Mouse (Mus musculus) forelimb bud, embryonic 11.5 days (tissue): ENCODE measurements around the gene Slc24a1.

Experiments
- DNase-seq: peaks from one replicate; pipeline ENCODE4 v3.0.0-alpha.2; 2012; ENCODE audit warnings: low read depth, low spot score

Slc24a1 gene

GRCm38 (mm10) chr9:64937491-64937890 is 13.9 kb downstream of the Slc24a1 start:
- no peak for DNase-seq

- DNase-seq = peak; percentile 74
These were observed 14.9 kb downstream of the Slc24a1 start for GRCm38 (mm10) chr9:64936508-64936907.

GRCm38 (mm10) chr9:64934015-64934754 is 17.2 kb downstream of the Slc24a1 start:
- DNase-seq = peak; percentile 70

GRCm38 (mm10) chr9:64931751-64932610 is 19.4 kb downstream of the Slc24a1 start:
- no peak for DNase-seq

GRCm38 (mm10) chr9:64930256-64930655 is 21.2 kb downstream of the Slc24a1 start:
- no peak for DNase-seq

GRCm38 (mm10) chr9:64926201-64926991 is 25.0 kb downstream of the Slc24a1 start:
- no peak for DNase-seq

GRCm38 (mm10) chr9:64925771-64926170 is 25.6 kb downstream of the Slc24a1 start:
- DNase-seq = no peak

- peak; percentile 68 for DNase-seq
These were observed 32.8 kb downstream of the Slc24a1 start for GRCm38 (mm10) chr9:64918560-64918959.

- no peak for DNase-seq
These were observed 36.8 kb downstream of the Slc24a1 start for GRCm38 (mm10) chr9:64914629-64915028.

- no peak for DNase-seq
These were observed 37.4 kb downstream of the Slc24a1 start for GRCm38 (mm10) chr9:64913973-64914372.

- no peak for DNase-seq
These were observed 38.0 kb downstream of the Slc24a1 start for GRCm38 (mm10) chr9:64913406-64913805.

GRCm38 (mm10) chr9:64907441-64907840 is 44.0 kb downstream of the Slc24a1 start:
- no peak for DNase-seq

- no peak for DNase-seq
These were observed 46.3 kb downstream of the Slc24a1 start for GRCm38 (mm10) chr9:64904917-64905640.

- DNase-seq = peak; percentile 78
These were observed 48.0 kb downstream of the Slc24a1 start for GRCm38 (mm10) chr9:64903386-64903785.

- DNase-seq = no peak
These were observed 48.5 kb downstream of the Slc24a1 start for GRCm38 (mm10) chr9:64902866-64903265.

- no peak for DNase-seq
These were observed 54.8 kb downstream of the Slc24a1 start for GRCm38 (mm10) chr9:64896605-64897004.

GRCm38 (mm10) chr9:64886008-64886407 is 65.4 kb downstream of the Slc24a1 start:
- DNase-seq = no peak
